Comparison of ENCODE assay signal across 21 mouse cellular contexts in the genomic region with DNA sequence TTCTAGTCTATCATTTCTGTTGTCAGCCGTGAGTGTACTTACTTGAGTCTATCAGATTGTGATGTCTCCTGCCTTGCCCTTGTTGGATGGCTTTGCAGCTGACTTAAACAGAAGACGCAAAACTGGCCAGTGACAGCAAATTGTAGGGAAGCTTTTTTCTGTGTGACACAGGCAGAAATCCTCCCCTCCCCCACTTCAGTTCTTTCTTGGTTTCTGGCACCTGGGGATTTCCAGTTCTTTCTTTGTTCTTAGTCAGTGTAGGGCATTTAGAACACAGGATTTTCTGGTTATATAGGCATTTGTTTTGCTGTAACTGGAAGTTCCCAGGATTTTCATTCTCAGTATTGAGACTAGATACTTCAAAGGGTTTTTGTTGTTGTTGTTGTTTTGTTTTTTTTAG. TPM values are rescaled to one million over a fixed set of nuclear protein-coding genes. Genes with fewer than 3 reads are reported as not detected.
DNase-seq lines count a peak whose midpoint lies in the region; ATAC-seq and TF ChIP-seq lines count a peak whose summit lies in the region.
"Had no signal": no experiment of that assay in that cellular context is flagged by ENCODE, and none has a peak within 500 bp of the region (broad histone marks: within the 10 kb centered on the region; RNA-seq: fewer than 3 reads in every experiment).

No protein-coding gene starts in this region.

- H3K4me1 ChIP-seq in midbrain, embryonic 16.5 days (ENCODE audit: control insufficient read depth, insufficient read depth, low read length), result peaks cover 47% of the 10 kb centered on the region
- peaks cover 15% of the 10 kb centered on the region; the same call in 1 of the 2 replicates for H3K4me1 ChIP-seq in midbrain, postnatal 0 days (ENCODE audit: insufficient read depth, low read length)

- H3K9me3 ChIP-seq in midbrain, embryonic 16.5 days (replicated peaks; ENCODE audit: control insufficient read depth, low read length, poor library complexity, severe bottlenecking), result no peaks in the 10 kb centered on the region
- H3K9me3 ChIP-seq in midbrain, postnatal 0 days (ENCODE audit: low read length), result no peaks in the 10 kb centered on the region
- H3K9me3 ChIP-seq: heart, embryonic 13.5 days; hindbrain, embryonic 10.5 days; midbrain, embryonic 12.5 days; neural tube, embryonic 12.5 days had no signal

- TF ChIP-seq POLR2A in brain, embryonic 14.5 days (IDR thresholded peaks at IDR 0.05; ENCODE audit: borderline replicate concordance, extremely low read depth, insufficient read depth, insufficient read length, poor library complexity, severe bottlenecking), result no peak

- H3K9ac ChIP-seq in midbrain, embryonic 16.5 days (ENCODE audit: low read depth, low read length), result no peak overlapping the region
- no peak overlapping the region for H3K9ac ChIP-seq in midbrain, postnatal 0 days (replicated peaks; ENCODE audit: low read length, poor library complexity, severe bottlenecking)
- H3K9ac ChIP-seq: heart, embryonic 13.5 days; midbrain, embryonic 12.5 days; neural tube, embryonic 12.5 days had no signal

- 59% methylated on average over 2 of the region's 2 CpGs for WGBS in midbrain, embryonic 16.5 days
- WGBS in midbrain, postnatal 0 days, result 48% methylated on average over 2 of the region's 2 CpGs

- peak; percentile 30 for DNase-seq in embryo, embryonic 11 days
- DNase-seq in embryo, embryonic 10.5 days (ENCODE audit: low spot score), result no peak
- DNase-seq in midbrain, postnatal 0 days (ENCODE audit: low spot score), result no peak
- peak; percentile 33 for DNase-seq in brain, embryonic 14.5 days (ENCODE audit: low read depth)
- DNase-seq in thymus, postnatal 25 days, result peak; percentile 42
- DNase-seq in right cerebral cortex, postnatal 14 days, result no peak
- DNase-seq in kidney, adult 11 months, result no peak
- DNase-seq: adrenal gland, postnatal 14 days; kidney, adult 18-20 months; kidney, postnatal 25 days; liver; lung, adult 2 months; lung, postnatal 4 days; right cerebral cortex, postnatal 4 days had no signal

- TF ChIP-seq CTCF in midbrain, postnatal 0 days (IDR thresholded peaks at IDR 0.05), result no peak
- no peak for TF ChIP-seq CTCF in brain, embryonic 14.5 days (IDR thresholded peaks at IDR 0.05; ENCODE audit: borderline replicate concordance, extremely low read depth, insufficient read depth, insufficient read length)

- H3K4me3 ChIP-seq in midbrain, embryonic 16.5 days (ENCODE audit: low read depth, low read length), result no peak overlapping the region
- H3K4me3 ChIP-seq in midbrain, postnatal 0 days (ENCODE audit: low read depth, low read length), result no peak overlapping the region
- H3K4me3 ChIP-seq: erythroblast, embryonic 14.5 days; heart, embryonic 13.5 days; hindbrain, embryonic 10.5 days; midbrain, embryonic 12.5 days; neural tube, embryonic 12.5 days had no signal

- no peak overlapping the region for H3K4me2 ChIP-seq in midbrain, embryonic 16.5 days (ENCODE audit: low read length)
- H3K4me2 ChIP-seq in midbrain, postnatal 0 days (ENCODE audit: low read depth, low read length, poor library complexity, severe bottlenecking), result no peak overlapping the region
- H3K4me2 ChIP-seq: heart, embryonic 13.5 days; midbrain, embryonic 12.5 days; neural tube, embryonic 12.5 days had no signal

- H3K27ac ChIP-seq in midbrain, embryonic 16.5 days (ENCODE audit: low read length), result 0 out of 2 replicates have a peak overlapping the region, but pooled peaks have one; percentile 3
- no peak overlapping the region for H3K27ac ChIP-seq in midbrain, postnatal 0 days (ENCODE audit: low read depth, low read length)
- H3K27ac ChIP-seq: heart, embryonic 13.5 days; hindbrain, embryonic 10.5 days; midbrain, embryonic 12.5 days; neural tube, embryonic 12.5 days had no signal

- H3K36me3 ChIP-seq in midbrain, embryonic 16.5 days (ENCODE audit: control insufficient read depth, insufficient read depth, low read length), result no peaks in the 10 kb centered on the region
- no peaks in the 10 kb centered on the region for H3K36me3 ChIP-seq in midbrain, postnatal 0 days (ENCODE audit: insufficient read depth, low read length)
- H3K36me3 ChIP-seq: neural tube, embryonic 12.5 days had no signal

- no peaks in the 10 kb centered on the region for H3K27me3 ChIP-seq in midbrain, embryonic 16.5 days (ENCODE audit: control insufficient read depth, insufficient read depth, low read depth, low read length)
- no peaks in the 10 kb centered on the region for H3K27me3 ChIP-seq in midbrain, postnatal 0 days (ENCODE audit: insufficient read depth, low read length)
- H3K27me3 ChIP-seq: heart, embryonic 13.5 days; midbrain, embryonic 12.5 days; neural tube, embryonic 12.5 days had no signal

- ATAC-seq in midbrain, embryonic 16.5 days, result no peak
- no peak for ATAC-seq in midbrain, postnatal 0 days (ENCODE audit: low FRiP score)

RNA-seq across cellular contexts. Expression of gene Znrf1, which starts 34.5 kb away (rescaled TPM):
- polyA plus RNA-seq in midbrain, embryonic 16.5 days (2015; fragmentation: Nextera tagmentation; extraction: Ambion mirVana), result 73.2 and 73.4 TPM in 2 replicates
- total RNA-seq in midbrain, postnatal 0 days (2014; rRNA removed), result 229 and 234 TPM in 2 replicates
- 87.8 and 96.5 TPM in 2 replicates for polyA plus RNA-seq in midbrain, postnatal 0 days (2015; fragmentation: Nextera tagmentation; extraction: Ambion mirVana)
- 237 and 293 TPM in 2 replicates for polyA plus RNA-seq in brain, embryonic 14.5 days (2012; rRNA removed)

RNA-seq across cellular contexts. Expression of gene Wdr59, which starts 48.5 kb away (rescaled TPM):
- 8.0 and 9.1 TPM in 2 replicates for polyA plus RNA-seq in midbrain, embryonic 16.5 days (2015; fragmentation: Nextera tagmentation; extraction: Ambion mirVana)
- 11.6 and 17.1 TPM in 2 replicates for total RNA-seq in midbrain, postnatal 0 days (2014; rRNA removed)
- polyA plus RNA-seq in midbrain, postnatal 0 days (2015; fragmentation: Nextera tagmentation; extraction: Ambion mirVana), result 5.6 and 6.6 TPM in 2 replicates
- 14.2 and 16.0 TPM in 2 replicates for polyA plus RNA-seq in brain, embryonic 14.5 days (2012; rRNA removed)

RNA-seq across cellular contexts. Expression of gene Ldhd, which starts 59.7 kb away (rescaled TPM):
- 0.93 and 1.3 TPM in 2 replicates for polyA plus RNA-seq in midbrain, embryonic 16.5 days (2015; fragmentation: Nextera tagmentation; extraction: Ambion mirVana)
- 1.5 and 3.3 TPM in 2 replicates for total RNA-seq in midbrain, postnatal 0 days (2014; rRNA removed)
- polyA plus RNA-seq in midbrain, postnatal 0 days (2015; fragmentation: Nextera tagmentation; extraction: Ambion mirVana), result 2.0 and 2.8 TPM in 2 replicates
- 0.58 and 0.68 TPM in 2 replicates for polyA plus RNA-seq in brain, embryonic 14.5 days (2012; rRNA removed)
- total RNA-seq: granulocyte monocyte progenitor cell, adult 5-6 weeks had no signal
- polyA plus RNA-seq: erythroblast, embryonic 14.5 days had no signal

Comparison
In these comparisons a context has a peak if more than half of its experiments do, and no peak if none do; other contexts are left out.
1. DNase-seq: peak in embryo, embryonic 11 days (single experiment), brain, embryonic 14.5 days (single experiment) and thymus, postnatal 25 days (single experiment); none in embryo, embryonic 10.5 days (single experiment), midbrain, postnatal 0 days (single experiment), right cerebral cortex, postnatal 14 days (single experiment) and kidney, adult 11 months (single experiment).